Mouse (Mus musculus) liver, embryonic 14.5 days (tissue): Measurements from ENCODE around the gene Igsf21.

Experiments used
- CTCF ChIP-seq: IDR thresholded peaks from 2 replicates; pipeline ENCODE4 v1.5.1; 2016; ENCODE audit warnings: antibody characterized with exemption, low read depth, control low read depth
- EP300 ChIP-seq: IDR thresholded peaks from 2 replicates; pipeline ENCODE4 v1.6.1; 2016; ENCODE audit warnings: antibody characterized with exemption, low read depth

DNA sequence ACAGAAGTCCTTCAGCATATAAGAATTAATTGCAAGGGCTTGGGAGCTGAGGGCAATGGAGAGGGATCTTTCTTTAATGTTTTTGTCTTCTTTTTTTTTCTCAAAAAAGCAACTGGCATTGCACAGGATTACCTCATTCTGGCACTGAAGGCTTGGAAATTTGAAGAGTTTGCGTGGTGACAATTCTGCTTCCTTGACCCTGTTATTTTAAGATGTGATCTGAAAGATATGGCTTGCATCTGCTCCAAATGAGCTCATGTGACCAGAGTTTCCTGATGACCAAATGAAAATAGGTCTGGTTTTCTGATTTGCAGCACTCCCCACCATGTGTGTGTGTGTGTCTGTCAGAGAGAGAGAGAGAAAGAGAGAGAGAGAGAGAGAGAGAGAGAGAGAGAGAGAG is 74.7 kb downstream of the Igsf21 start:
- TF ChIP-seq CTCF (no peak), EP300 (no peak)
